Mouse (Mus musculus): ENCODE measurements at regions not wholly inside any gene's neighbourhood (a gene's known extent, or its start where the extent isn't known, plus 50 kb on each side); places are given as distances from the start of the nearest gene placed in this dataset.
A peak's percentile ranks its signal among the peaks of the same experiment; 100 is the strongest.
"Not testable (repeated sequence)": the region's sequence is repeated elsewhere in the genome, so short reads cannot be mapped to it uniquely, and the experiment has no call there.

DNA sequence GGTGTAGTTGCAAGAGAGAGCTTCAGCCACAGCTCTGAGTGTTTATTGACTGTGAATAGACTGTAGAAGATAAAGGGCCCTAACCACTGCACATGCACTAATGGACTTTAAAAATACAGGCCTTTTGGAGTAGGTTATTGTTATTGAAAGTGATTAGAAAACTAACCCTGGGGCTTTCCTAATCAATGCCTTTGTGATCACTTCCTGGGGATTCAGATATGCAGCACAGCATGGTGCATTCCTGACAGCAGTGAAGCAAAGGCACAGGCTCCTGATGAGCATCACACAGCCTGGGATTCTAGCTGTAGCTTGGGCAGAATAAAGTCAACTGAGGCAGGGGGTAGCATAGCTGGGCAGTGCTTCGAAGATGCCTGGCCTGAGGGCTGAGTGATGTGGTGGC is 87.3 kb downstream of the Gm11077 start:
- DNase-seq (ENCODE audit: low spot score in 2 of 2), result no peak

GRCm38 (mm10) chr6:140816831-140817230 is 87.7 kb downstream of the Gm11077 start:
- no peak for DNase-seq (ENCODE audit: low spot score in 2 of 2)

GRCm38 (mm10) chr6:140819451-140819878 is 90.4 kb downstream of the Gm11077 start:
- no peak for DNase-seq (ENCODE audit: low spot score in 2 of 2)

GRCm38 (mm10) chr6:140826522-140826921 is 97.4 kb downstream of the Gm11077 start:
- DNase-seq (ENCODE audit: low spot score in 2 of 2), result no peak

- DNase-seq (ENCODE audit: low spot score in 2 of 2), result no peak
Measured at GRCm38 (mm10) chr6:140827651-140828050, 98.6 kb downstream of the Gm11077 start.

GRCm38 (mm10) chr6:140843292-140843991 is 114.4 kb downstream of the Gm11077 start:
- no peak for DNase-seq (ENCODE audit: low spot score in 2 of 2)

GRCm38 (mm10) chr6:140847165-140847564 is 118.1 kb downstream of the Gm11077 start:
- DNase-seq (ENCODE audit: low spot score in 2 of 2), result no peak

DNA sequence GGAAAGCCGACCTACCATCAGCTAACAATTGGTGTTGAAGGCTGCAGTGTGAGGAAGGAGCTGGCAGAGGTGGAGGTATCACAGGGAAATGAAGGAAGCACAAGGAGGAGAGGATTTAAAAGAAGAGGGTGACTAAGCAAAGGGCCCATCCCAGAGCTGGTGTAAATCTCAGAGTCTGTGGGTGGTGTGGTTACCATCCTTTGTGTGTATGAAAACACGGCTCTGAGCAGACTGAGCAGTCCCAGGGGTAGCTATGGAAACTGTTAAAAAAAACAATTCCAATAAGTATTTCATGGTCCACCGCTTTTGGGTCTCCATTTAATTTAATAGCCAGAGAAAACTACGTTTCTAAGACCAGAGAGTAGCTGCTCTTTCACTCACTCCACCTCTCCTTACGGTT is 123.3 kb downstream of the Gm11077 start:
- no peak for DNase-seq (ENCODE audit: low spot score in 2 of 2)

DNA sequence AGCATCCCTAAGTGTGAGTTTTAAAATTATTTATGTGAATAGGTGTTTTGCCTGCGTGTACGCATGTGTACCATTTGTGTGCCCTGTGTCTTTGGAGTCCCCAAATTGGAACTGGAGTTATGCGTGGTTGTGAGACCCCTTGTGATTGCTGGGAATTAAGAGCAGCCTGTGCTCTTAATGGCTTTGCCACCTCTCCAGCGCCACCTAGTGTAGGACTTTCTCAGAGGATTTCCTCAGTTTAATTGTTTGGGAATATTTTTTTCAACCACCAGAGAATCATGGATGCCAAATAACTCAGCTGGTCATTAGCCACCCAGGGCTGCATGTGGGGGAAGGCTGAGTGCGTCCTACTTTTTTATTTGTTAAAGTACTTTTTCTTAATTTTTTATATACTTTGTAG is 124.4 kb downstream of the Gm11077 start:
- DNase-seq (ENCODE audit: low spot score in 2 of 2), result peak in 1 of 2 experiments; percentile 66

DNA sequence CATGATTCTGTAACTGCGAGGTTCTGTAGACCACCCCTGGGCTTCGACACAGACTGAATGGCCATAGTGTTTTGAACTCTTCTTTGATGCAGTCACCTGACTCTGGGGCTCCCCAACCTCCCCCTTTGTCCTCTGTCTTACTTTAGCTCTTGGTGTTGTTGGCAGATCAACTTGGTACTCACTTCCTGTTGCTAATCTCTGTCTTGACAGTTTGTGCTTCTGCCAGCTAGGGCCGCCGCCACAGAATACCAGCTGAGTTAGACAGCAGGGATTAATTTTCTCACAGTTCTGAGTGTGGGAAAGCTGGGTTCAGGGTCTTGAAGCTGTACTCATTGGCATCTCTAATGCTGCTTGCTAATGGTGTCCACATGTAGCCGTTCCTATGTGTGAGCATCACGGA is 125.6 kb downstream of the Gm11077 start:
- no peak for DNase-seq (ENCODE audit: low spot score in 2 of 2)

GRCm38 (mm10) chr6:140856468-140857117 is 127.5 kb downstream of the Gm11077 start:
- DNase-seq (ENCODE audit: low spot score in 2 of 2), result no peak

DNA sequence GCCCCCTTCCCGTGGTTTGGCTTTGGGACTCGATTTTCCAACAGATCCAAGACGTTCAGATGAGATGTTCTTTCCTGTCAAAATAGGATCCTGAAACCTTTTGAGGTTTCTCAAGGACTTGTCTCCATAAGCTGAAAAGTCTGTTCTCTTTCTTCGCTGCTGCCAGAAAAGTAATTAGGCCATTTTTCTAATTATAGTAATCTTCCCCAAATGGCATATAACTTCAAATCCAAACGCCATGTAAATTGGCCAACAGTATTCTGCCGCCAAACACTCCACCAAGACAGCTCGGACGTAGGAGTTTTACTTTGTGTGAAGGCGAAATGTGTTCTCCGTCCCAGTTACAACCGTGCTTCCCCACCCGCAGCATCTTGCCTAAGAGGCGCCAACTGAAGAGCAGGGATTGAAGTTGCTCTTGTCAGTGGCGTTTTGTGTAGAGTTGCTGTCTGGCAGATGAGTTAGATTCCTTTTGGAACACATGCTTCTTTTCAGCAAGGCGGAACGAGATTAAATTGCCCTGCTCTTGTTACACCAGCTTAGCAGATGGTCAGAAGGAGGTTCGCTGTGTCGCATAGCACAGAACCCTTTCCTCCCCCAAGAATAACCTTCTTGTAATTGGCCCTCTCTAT is 128.1 kb downstream of the Gm11077 start:
- DNase-seq (ENCODE audit: low spot score in 2 of 2), result peak in 1 of 2 experiments; percentile 35

- DNase-seq (ENCODE audit: low spot score in 2 of 2), result not testable (repeated sequence)
Measured at GRCm38 (mm10) chr6:140869523-140869922, 140.4 kb downstream of the Gm11077 start.

GRCm38 (mm10) chr6:140874831-140875230 is 145.7 kb downstream of the Gm11077 start:
- DNase-seq (ENCODE audit: low spot score in 2 of 2), result no peak

DNA sequence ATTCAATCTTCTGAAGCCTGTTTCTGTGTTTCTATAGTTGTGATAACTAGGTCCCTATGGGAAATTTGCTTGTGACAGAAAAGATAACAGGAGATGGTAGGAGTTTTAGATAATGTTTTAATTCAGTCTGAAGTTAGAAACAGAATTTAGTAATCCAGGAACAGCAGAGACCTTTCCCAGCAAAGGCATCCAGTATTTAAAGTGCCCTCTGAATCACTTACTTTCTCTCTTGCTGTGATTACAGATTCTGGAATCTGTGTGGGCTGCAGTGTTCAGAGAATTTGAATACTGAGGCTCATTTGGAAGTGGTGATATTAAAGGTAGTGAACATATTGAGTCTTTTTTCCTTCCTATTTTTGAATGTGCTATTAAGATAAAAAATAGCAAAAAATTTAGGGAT is 154.6 kb downstream of the Gm11077 start:
- no peak for DNase-seq (ENCODE audit: low spot score in 2 of 2)

DNA sequence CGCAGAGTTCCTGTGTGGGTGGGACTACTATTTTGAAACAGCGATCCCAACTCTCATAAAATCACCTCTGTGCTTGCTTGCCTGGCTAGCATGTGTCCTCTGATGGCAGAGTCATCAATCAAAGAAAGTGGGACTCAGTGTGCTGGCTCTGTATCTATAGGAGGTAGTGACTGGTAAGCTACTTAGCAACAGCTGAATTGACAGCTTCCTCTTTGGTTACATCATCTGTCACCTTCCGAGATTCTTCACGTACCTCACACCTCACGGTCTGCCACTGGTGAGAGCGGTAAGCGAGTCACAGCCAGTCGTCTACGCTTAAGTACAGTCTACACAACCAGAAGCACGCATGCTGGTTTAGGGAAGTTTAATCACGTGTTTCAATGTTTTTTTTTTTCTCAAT is 159.5 kb downstream of the Gm11077 start:
- DNase-seq (ENCODE audit: low spot score in 2 of 2), result no peak

DNA sequence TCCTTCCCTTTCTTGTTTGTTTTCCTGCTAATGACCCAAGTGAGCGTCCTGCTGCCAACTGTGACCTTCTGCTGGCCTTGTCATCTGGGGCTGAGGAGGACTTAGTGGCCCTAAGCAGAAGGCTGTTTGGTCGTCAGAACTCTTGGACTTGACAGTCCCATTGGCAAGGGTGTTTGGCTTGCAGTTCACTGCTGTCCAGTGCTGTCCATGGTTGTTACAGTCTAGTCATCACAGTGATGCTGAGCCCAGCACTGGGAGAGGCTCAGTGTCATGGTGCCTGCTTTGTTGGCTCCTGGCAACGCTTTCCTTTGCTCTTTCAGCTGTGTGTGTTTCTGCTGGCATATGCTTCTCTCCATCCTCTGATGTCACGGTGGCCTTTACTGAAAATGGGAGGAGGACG is 161.0 kb downstream of the Gm11077 start:
- no peak for DNase-seq (ENCODE audit: low spot score in 2 of 2)

- no peak for DNase-seq (ENCODE audit: low spot score in 2 of 2)
Measured at GRCm38 (mm10) chr6:140890591-140890990, 161.5 kb downstream of the Gm11077 start.

DNA sequence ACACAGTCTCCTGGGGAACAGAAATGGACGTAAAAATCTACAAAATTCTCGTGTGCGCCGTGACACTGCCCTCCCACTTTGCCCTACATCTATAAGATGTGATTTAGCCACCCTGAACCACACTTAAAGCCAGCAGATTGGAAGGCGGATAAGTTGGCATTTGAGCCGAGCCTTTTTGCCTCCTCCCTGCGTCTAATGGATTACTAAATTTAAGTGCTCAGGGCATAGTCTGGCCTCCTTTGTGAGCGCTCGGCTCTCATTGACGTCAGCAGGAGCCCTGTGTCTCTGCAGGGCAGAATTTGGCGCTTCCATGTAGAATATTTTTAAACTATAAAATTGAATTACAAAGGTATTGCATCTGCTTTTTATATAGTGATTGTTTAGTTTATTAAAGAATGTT is 165.4 kb downstream of the Gm11077 start:
- no peak for DNase-seq (ENCODE audit: low spot score in 2 of 2)

- DNase-seq (ENCODE audit: low spot score in 2 of 2), result no peak
Measured at GRCm38 (mm10) chr6:140895441-140895840, 166.4 kb downstream of the Gm11077 start.

- DNase-seq (ENCODE audit: low spot score in 2 of 2), result no peak
Measured at GRCm38 (mm10) chr6:140897111-140897510, 168.0 kb downstream of the Gm11077 start.

DNA sequence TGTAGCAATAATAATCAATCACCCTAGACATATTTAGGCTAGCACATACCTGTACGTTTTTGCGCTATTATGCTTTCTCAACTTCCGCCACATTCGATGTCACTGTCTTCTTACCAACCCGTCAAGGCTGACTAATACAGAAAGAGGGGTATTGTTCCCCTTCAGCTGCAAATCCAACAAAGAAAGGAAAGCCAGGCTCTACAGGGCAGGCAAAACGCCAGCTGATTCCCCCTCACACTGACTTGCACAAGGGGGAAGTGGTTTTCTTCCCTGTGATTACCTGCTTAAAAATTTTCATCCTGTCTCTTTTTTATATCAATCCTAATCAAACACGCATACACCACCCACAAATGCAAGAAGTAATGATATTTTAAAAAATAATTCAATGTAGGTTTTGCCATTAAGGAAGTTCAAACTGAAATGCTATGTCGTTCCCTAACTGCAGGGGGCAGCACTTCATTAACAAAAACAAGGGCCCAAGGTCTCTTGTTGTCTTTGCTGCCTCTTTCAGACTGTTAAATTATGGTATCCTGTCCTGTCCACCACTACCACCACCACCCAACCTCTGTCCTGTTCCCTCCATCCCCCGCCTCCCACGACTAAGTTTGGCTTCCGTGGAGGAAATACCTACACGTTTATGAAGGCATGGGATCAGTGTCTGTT is 195.4 kb downstream of the Gm11077 start:
- DNase-seq (ENCODE audit: low spot score in 2 of 2), result no peak
